Mouse (Mus musculus): ENCODE data around the gene Zic1.

DNA sequence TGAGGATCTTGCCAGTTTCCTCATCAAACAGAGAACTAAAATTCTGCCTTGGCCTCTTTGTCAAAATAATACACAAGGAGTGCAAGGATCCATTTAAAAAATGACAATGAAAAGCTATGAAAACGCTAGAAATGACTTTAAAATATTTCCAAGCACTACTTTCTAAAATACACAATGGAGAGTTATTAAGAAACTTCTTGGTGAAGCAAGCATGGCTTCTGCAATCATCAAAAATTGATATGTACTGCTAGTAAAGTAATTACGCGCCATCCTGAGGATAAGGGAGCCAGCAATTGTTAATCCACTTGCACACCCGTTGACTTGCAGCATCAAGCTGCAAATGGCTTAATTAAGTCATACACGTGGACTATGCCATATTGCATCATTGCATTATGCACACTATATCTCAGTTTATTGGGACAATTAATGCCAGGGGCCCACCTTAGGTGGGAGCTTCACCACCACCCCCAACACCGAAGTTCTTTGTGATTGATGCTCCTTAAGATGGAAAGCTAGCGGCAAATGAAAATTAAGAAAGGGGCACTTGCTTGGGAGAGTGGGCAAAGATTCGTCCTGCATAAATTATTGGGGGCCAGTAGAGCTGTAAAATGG lies 35.0 kb upstream of the Zic1 start:
- TF ChIP-seq CTCF (IDR thresholded peaks at IDR 0.05; ENCODE audit: control insufficient read depth, insufficient read depth, insufficient read length) (no peak), USF1 (IDR thresholded peaks at IDR 0.05; ENCODE audit: low read depth) (no peak), MYOD1 (IDR thresholded peaks at IDR 0.05; ENCODE audit: control insufficient read depth, insufficient read length, low read depth) (no peak)

All from C2C12 (cell line).